Mouse (Mus musculus): Measurements from ENCODE around the gene Gas6. TPM values are rescaled to one million over a fixed set of nuclear protein-coding genes. Genes with fewer than 3 reads are reported as not detected.
A peak's percentile ranks its signal among the peaks of the same experiment; 100 is the strongest.

Gene Gas6
- polyA plus RNA-seq (2015; fragmentation: Nextera tagmentation; extraction: Ambion mirVana), result 51.4 and 61.1 TPM in 2 replicates

GRCm38 (mm10) chr8:13493858-13494631, at the start of gene Gas6:
Gas6 (minus strand) TSS chr8:13494490.
- WGBS, result 1% methylated on average over 64 of the region's 64 CpGs
- H3K9ac ChIP-seq, result peak within 1 kb of the TSS; percentile 55
- H3K36me3 ChIP-seq, result no peaks in the 10 kb centered on the region
- H3K27me3 ChIP-seq, result peaks cover 17% of the 10 kb centered on the region
- no peaks in the 10 kb centered on the region for H3K9me3 ChIP-seq (replicated peaks)
- H3K27ac ChIP-seq (replicated peaks), result no peak within 1 kb of the TSS
- peak within 1 kb of the TSS; percentile 61 for H3K4me3 ChIP-seq (replicated peaks)
- H3K4me1 ChIP-seq, result peaks cover 40% of the 10 kb centered on the region
- ATAC-seq (ENCODE audit: insufficient number of reproducible peaks, low FRiP score, low TSS enrichment, low read depth), result peak; percentile 48; the same call in 1 of the 2 replicates
- peak within 1 kb of the TSS; percentile 91 for H3K4me2 ChIP-seq (replicated peaks)

DNA sequence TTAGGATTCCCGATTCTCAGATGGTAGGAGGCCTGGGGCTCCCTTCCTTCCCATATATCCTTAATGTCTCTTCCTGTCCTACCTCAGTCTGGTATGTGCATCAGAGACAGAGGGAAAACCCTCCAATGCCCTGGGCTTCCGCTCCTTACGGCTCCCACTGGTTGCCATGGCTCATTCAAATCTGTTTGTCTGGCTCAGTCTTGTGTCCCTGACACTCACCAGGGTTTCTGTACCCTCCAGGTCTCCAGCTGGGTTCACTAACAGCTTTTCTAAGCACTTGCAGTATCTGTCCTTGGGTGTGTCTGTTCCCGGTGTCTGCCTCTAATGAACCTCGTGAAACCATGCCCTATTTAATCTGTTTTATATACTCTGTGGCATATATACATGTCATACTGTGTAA, 47.2 kb upstream of the Gas6 start:
- H3K36me3 ChIP-seq, result no peaks in the 10 kb centered on the region
- no peak overlapping the region for H3K4me3 ChIP-seq (replicated peaks)
- ATAC-seq (ENCODE audit: insufficient number of reproducible peaks, low FRiP score, low TSS enrichment, low read depth), result no peak
- no peaks in the 10 kb centered on the region for H3K4me1 ChIP-seq
- no peak overlapping the region for H3K9ac ChIP-seq
- no peak overlapping the region for H3K4me2 ChIP-seq (replicated peaks)
- 63% methylated on average over 5 of the region's 5 CpGs for WGBS
- H3K9me3 ChIP-seq (replicated peaks), result no peaks in the 10 kb centered on the region
- no peaks in the 10 kb centered on the region for H3K27me3 ChIP-seq
- no peak overlapping the region for H3K27ac ChIP-seq (replicated peaks)

DNA sequence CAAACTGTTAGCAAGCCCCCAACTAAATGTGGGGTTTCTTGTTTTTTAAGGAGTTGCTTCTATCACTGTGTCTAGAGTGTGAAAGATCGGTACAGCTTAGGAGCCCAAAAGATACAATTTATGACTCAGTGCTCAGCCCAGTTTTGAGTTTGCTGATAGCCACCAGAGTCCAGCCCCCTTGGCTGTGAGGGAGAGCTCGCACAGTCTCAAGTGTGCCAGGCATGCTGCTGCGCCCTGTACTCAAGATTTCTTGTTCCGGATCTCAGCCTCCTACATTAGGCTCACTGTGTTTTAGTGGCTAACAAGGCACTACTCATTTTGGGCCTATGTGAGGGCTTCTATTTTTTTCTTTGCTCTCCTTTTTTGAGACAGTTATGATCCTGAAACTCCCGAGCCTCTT, 45.8 kb upstream of the Gas6 start:
- H3K27me3 ChIP-seq, result no peaks in the 10 kb centered on the region
- no peak overlapping the region for H3K4me3 ChIP-seq (replicated peaks)
- no peak for ATAC-seq (ENCODE audit: insufficient number of reproducible peaks, low FRiP score, low TSS enrichment, low read depth)
- H3K4me1 ChIP-seq, result no peaks in the 10 kb centered on the region
- no peak overlapping the region for H3K27ac ChIP-seq (replicated peaks)
- H3K4me2 ChIP-seq (replicated peaks), result no peak overlapping the region
- H3K9ac ChIP-seq, result no peak overlapping the region
- 81% methylated on average over 5 of the region's 5 CpGs for WGBS
- no peaks in the 10 kb centered on the region for H3K9me3 ChIP-seq (replicated peaks)
- H3K36me3 ChIP-seq, result no peaks in the 10 kb centered on the region

DNA sequence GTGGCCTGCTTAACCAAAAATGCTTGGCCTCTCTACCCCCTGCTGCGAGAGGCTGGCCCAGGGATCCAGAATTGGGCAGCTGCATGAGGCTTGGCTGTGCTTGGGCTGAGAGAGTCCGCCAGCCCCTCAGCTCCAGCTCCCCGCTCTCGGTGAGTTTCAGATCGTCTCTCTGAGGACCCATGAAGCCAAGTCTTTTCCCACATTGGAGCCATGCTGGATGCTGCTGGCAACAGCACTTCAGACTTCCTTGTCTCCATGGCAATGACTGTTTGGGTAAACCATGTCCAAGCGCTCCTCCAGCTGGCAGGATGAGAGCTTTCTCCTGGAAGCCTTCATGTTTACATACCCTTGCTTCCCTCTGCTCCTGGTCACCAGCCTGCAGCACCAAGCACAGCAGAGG, 44.5 kb upstream of the Gas6 start:
- WGBS, result 60% methylated on average over 6 of the region's 6 CpGs
- ATAC-seq (ENCODE audit: insufficient number of reproducible peaks, low FRiP score, low TSS enrichment, low read depth), result peak; percentile 39; the same call in 1 of the 2 replicates
- no peaks in the 10 kb centered on the region for H3K36me3 ChIP-seq
- no peak overlapping the region for H3K9ac ChIP-seq
- no peaks in the 10 kb centered on the region for H3K4me1 ChIP-seq
- no peak overlapping the region for H3K4me3 ChIP-seq (replicated peaks)
- H3K27me3 ChIP-seq, result no peaks in the 10 kb centered on the region
- H3K9me3 ChIP-seq (replicated peaks), result no peaks in the 10 kb centered on the region
- no peak overlapping the region for H3K4me2 ChIP-seq (replicated peaks)
- H3K27ac ChIP-seq (replicated peaks), result no peak overlapping the region

- Histone ChIP-seq H3K36me3 (no peaks in the 10 kb centered on the region), H3K9ac (no peak overlapping the region), H3K4me2 (replicated peaks) (no peak overlapping the region), H3K4me3 (replicated peaks) (no peak overlapping the region), H3K4me1 (peaks cover 3% of the 10 kb centered on the region; the same call in 1 of the 2 replicates), H3K9me3 (replicated peaks) (no peaks in the 10 kb centered on the region), H3K27me3 (no peaks in the 10 kb centered on the region), H3K27ac (replicated peaks) (no peak overlapping the region)
- 63% methylated on average over 2 of the region's 2 CpGs for WGBS
- ATAC-seq (ENCODE audit: insufficient number of reproducible peaks, low FRiP score, low TSS enrichment, low read depth), result no peak
Observed at GRCm38 (mm10) chr8:13537102-13537501, 42.8 kb upstream of the Gas6 start.

- ATAC-seq (ENCODE audit: insufficient number of reproducible peaks, low FRiP score, low TSS enrichment, low read depth), result no peak
- no peak overlapping the region for H3K27ac ChIP-seq (replicated peaks)
- 82% methylated on average over 8 of the region's 8 CpGs for WGBS
Observed at GRCm38 (mm10) chr8:13533123-13533522, 38.8 kb upstream of the Gas6 start.

DNA sequence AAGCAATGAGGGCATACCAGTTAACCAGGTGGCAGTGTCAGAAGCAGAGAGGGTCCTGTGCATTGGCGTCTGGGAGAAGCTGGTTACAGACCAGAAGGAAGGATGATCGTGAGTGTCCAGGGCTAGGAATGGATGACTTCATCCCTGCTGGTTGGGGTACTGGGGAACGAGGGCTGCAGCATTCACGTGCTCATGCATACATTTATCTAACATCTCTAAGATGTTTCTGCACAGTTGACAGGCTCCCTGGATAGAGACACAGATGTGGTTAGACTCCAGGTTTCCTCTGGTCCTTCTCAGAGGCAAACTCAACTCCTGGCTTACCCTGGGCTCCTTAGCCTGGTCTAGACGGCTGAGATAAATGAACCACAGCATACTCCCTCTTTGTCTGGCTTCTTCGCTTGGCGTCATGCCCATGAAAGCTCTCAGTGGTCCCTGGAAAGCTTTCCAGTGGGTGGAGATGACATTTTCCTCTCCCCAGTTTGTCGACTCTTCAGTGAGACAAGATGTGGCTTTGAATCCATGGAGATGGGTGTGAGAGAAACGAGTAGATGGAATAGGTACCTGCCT, 37.4 kb upstream of the Gas6 start:
- Histone ChIP-seq H3K9ac (no peak overlapping the region), H3K4me3 (replicated peaks) (no peak overlapping the region), H3K27ac (replicated peaks) (peak overlapping the region; percentile 19; the same call in 1 of the 2 replicates), H3K4me1 (peaks cover 32% of the 10 kb centered on the region), H3K27me3 (no peaks in the 10 kb centered on the region), H3K4me2 (replicated peaks) (no peak overlapping the region), H3K9me3 (replicated peaks) (no peaks in the 10 kb centered on the region), H3K36me3 (no peaks in the 10 kb centered on the region)
- 57% methylated on average over 9 of the region's 9 CpGs for WGBS
- no peak for ATAC-seq (ENCODE audit: insufficient number of reproducible peaks, low FRiP score, low TSS enrichment, low read depth)

More at GRCm38 (mm10) chr8:13533123-13533522, 38.8 kb upstream of the Gas6 start:
- no peak overlapping the region for H3K4me2 ChIP-seq (replicated peaks)
- H3K27me3 ChIP-seq, result no peaks in the 10 kb centered on the region
- no peak overlapping the region for H3K4me3 ChIP-seq (replicated peaks)
- H3K4me1 ChIP-seq, result peaks cover 32% of the 10 kb centered on the region
- no peak overlapping the region for H3K9ac ChIP-seq
- no peaks in the 10 kb centered on the region for H3K9me3 ChIP-seq (replicated peaks)
- H3K36me3 ChIP-seq, result no peaks in the 10 kb centered on the region

- H3K4me3 ChIP-seq (replicated peaks), result no peak overlapping the region
- no peak overlapping the region for H3K4me2 ChIP-seq (replicated peaks)
- WGBS, result 53% methylated on average over 5 of the region's 5 CpGs
- no peaks in the 10 kb centered on the region for H3K27me3 ChIP-seq
- no peak overlapping the region for H3K9ac ChIP-seq
- H3K4me1 ChIP-seq, result peaks cover 32% of the 10 kb centered on the region
- peak overlapping the region; percentile 58; the same call in 1 of the 2 replicates for H3K27ac ChIP-seq (replicated peaks)
- ATAC-seq (ENCODE audit: insufficient number of reproducible peaks, low FRiP score, low TSS enrichment, low read depth), result peak; percentile 62
- H3K9me3 ChIP-seq (replicated peaks), result no peaks in the 10 kb centered on the region
- no peaks in the 10 kb centered on the region for H3K36me3 ChIP-seq
Observed at GRCm38 (mm10) chr8:13530941-13531340, 36.7 kb upstream of the Gas6 start.

GRCm38 (mm10) chr8:13530401-13530800, 36.1 kb upstream of the Gas6 start:
- no peak for ATAC-seq (ENCODE audit: insufficient number of reproducible peaks, low FRiP score, low TSS enrichment, low read depth)
- Histone ChIP-seq H3K4me1 (peaks cover 32% of the 10 kb centered on the region), H3K4me2 (replicated peaks) (no peak overlapping the region), H3K27ac (replicated peaks) (peak overlapping the region; percentile 58; the same call in 1 of the 2 replicates), H3K9ac (no peak overlapping the region), H3K36me3 (no peaks in the 10 kb centered on the region), H3K9me3 (replicated peaks) (no peaks in the 10 kb centered on the region), H3K27me3 (no peaks in the 10 kb centered on the region), H3K4me3 (replicated peaks) (no peak overlapping the region)
- 79% methylated on average over 3 of the region's 3 CpGs for WGBS

- Histone ChIP-seq H3K27me3 (no peaks in the 10 kb centered on the region), H3K27ac (replicated peaks) (peak overlapping the region; percentile 58; the same call in 1 of the 2 replicates), H3K9ac (no peak overlapping the region), H3K4me3 (replicated peaks) (no peak overlapping the region), H3K9me3 (replicated peaks) (no peaks in the 10 kb centered on the region), H3K4me2 (replicated peaks) (no peak overlapping the region), H3K36me3 (no peaks in the 10 kb centered on the region), H3K4me1 (peaks cover 32% of the 10 kb centered on the region)
- ATAC-seq (ENCODE audit: insufficient number of reproducible peaks, low FRiP score, low TSS enrichment, low read depth), result peak; percentile 31; the same call in 1 of the 2 replicates
- 53% methylated on average over 7 of the region's 7 CpGs for WGBS
Observed at GRCm38 (mm10) chr8:13529891-13530316, 35.6 kb upstream of the Gas6 start.

DNA sequence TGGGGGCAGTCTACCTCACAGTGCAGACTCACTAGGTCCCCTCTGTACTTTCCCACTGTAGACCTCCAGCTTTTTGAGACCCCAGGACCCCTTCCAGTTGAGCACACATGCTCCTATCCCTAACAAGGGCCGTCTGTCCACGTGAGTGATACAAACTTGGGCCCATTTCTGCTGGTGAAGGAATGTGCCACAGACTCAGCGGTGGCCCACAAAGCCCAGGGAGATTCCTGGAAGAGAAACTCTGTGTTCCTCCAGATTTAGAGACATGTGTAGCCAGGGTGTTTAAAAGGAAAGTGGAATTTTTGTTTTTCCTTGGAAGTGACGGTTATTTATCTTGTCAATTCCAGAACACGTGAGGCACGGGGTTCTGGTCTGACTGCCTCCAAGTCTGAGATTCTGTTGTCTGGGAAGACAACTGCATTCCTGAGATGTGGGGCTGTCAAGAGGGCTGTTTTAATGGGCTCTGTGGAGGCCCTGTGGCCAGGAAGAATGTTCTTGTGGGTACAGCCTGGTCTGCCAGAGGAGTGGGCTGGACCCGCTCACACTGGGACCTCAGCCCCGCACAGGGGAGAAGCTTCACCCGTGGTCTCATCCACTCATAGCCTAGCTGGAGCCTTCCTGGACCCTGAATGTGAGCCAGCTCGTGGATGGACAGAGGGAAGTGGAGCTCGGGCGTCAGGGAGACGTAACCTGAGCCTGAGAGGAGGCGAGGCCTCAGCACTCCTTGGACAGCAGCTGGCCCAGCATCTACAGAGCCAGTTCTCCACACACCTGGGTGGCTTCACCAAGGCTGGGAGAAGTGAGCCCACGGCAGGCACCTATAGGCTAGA, 34.9 kb upstream of the Gas6 start:
- WGBS, result 48% methylated on average over 15 of the region's 15 CpGs
- peak overlapping the region; percentile 40; the same call in 1 of the 2 replicates for H3K27ac ChIP-seq (replicated peaks)

More for the DNA sequence above, 34.9 kb upstream of the Gas6 start:
- Histone ChIP-seq H3K4me2 (replicated peaks) (no peak overlapping the region), H3K9me3 (replicated peaks) (no peaks in the 10 kb centered on the region), H3K4me3 (replicated peaks) (no peak overlapping the region), H3K27me3 (no peaks in the 10 kb centered on the region), H3K9ac (no peak overlapping the region), H3K36me3 (no peaks in the 10 kb centered on the region), H3K4me1 (peaks cover 32% of the 10 kb centered on the region)
- ATAC-seq (ENCODE audit: insufficient number of reproducible peaks, low FRiP score, low TSS enrichment, low read depth), result peak; percentile 59

Data from embryonic facial prominence, embryonic 15.5 days (tissue).